Mouse (Mus musculus): ENCODE results near the gene Trem3. TPM values are rescaled to one million over a fixed set of nuclear protein-coding genes. Genes with fewer than 3 reads are reported as not detected.

Gene Trem3
- polyA plus RNA-seq (2012; fragmentation: generic; extraction: Trizol): 2.4 TPM

DNA sequence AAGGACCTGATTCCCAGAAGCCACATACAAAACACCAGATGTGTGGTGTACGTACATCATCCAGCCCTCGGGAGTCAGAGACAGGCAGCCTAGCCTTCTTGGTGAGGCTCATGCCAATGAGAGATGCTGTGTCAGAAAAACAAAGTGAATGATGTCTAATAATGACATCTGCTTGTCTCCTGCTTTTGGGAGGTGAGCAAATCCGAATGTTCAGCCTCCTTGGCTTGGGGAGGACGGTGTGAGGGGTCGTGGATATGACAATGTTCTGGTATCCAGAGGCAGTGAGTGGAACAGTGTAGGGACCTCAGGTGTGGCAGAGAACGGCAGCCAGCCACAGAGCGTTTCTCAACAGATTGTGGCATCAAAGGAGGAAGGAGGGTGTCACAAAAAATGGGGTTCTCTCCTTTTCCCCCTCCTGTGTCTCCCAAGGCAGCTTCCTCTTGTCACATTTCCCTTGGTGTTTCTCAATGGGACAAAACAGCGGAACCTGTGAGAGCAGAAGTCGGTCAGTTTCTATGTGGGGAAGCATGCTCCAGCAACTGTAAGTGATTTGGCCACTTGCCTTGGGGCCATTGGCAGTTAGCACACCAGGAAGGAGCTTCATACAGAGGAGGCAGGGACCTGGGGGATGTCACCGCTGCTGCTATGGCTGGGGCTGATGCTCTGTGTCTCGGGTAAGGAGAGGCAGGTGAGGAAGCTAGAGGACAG lies at the start of gene Trem3:
Trem3 (plus strand) TSS at position 557 of the 708 bp plus-strand sequence.
- Histone ChIP-seq H3K79me2 (ENCODE audit: control insufficient read depth, insufficient read depth) (no peaks in the 10 kb centered on the region), H3K4me3 (no peak within 1 kb of the TSS), H3K4me2 (ENCODE audit: low read depth) (no peak within 1 kb of the TSS), H3K36me3 (ENCODE audit: control insufficient read depth, insufficient read depth) (no peaks in the 10 kb centered on the region), H3ac (ENCODE audit: control insufficient read depth, insufficient read length) (no peak within 1 kb of the TSS), H3K27me3 (ENCODE audit: control insufficient read depth, insufficient read depth, insufficient read length) (no peaks in the 10 kb centered on the region)
- TF ChIP-seq TCF12 (IDR thresholded peaks at IDR 0.05; ENCODE audit: insufficient read depth, poor library complexity, severe bottlenecking) (no peak), USF1 (IDR thresholded peaks at IDR 0.05; ENCODE audit: low read depth) (no peak), POLR2AphosphoS2 (IDR thresholded peaks at IDR 0.05; ENCODE audit: insufficient read length, low read depth) (no peak), MYOG (IDR thresholded peaks at IDR 0.05; ENCODE audit: control insufficient read depth in 1 of 3, insufficient read depth in 1 of 3, insufficient read length in 2 of 3, low read depth in 2 of 3) (no peak), MAX (IDR thresholded peaks at IDR 0.05; ENCODE audit: low read depth) (no peak), TCF3 (IDR thresholded peaks at IDR 0.05; ENCODE audit: insufficient read length, low read depth) (no peak), SRF (IDR thresholded peaks at IDR 0.05; ENCODE audit: control insufficient read depth, insufficient read length, low read depth) (no peak), MYOD1 (IDR thresholded peaks at IDR 0.05; ENCODE audit: control insufficient read depth in 1 of 3, insufficient read length in 2 of 3, low read depth in 2 of 3) (no peak), POLR2A (IDR thresholded peaks at IDR 0.05; ENCODE audit: insufficient read length, low read depth) (no peak), CEBPB (IDR thresholded peaks at IDR 0.05; ENCODE audit: insufficient read depth, poor library complexity, severe bottlenecking) (no peak), REST (IDR thresholded peaks at IDR 0.05; ENCODE audit: insufficient read depth, insufficient read length) (no peak), E2F4 (IDR thresholded peaks at IDR 0.05; ENCODE audit: insufficient read depth) (no peak)

DNA sequence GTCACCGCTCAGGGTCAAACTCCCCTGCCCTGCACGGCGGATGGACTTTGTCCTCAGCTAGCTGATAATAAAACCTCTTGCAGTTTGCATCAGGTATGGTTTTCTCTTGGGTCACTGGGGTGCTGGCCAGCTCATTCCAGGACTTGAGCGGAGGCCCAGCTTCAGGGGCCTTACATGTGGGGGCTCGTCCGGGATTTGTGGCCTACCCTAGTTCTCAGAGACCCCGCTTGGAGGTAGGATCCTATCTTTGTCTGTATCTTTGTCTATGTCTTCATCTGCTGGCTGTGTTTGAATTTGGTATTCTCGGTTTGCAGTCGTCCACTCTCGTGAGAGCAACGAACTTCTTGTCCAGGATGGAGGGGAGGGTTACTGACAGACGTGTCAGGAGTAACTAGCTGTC lies 44.5 kb upstream of the Trem3 start:
- no peak overlapping the region for H3K4me2 ChIP-seq (ENCODE audit: low read depth)
- no peaks in the 10 kb centered on the region for H3K27me3 ChIP-seq (ENCODE audit: control insufficient read depth, insufficient read depth, insufficient read length)
- H3K79me2 ChIP-seq (ENCODE audit: control insufficient read depth, insufficient read depth): no peaks in the 10 kb centered on the region
- TF ChIP-seq POLR2A (IDR thresholded peaks at IDR 0.05; ENCODE audit: insufficient read length, low read depth): no peak
- no peak for TF ChIP-seq POLR2AphosphoS2 (IDR thresholded peaks at IDR 0.05; ENCODE audit: insufficient read length, low read depth)
- no peak for TF ChIP-seq CEBPB (IDR thresholded peaks at IDR 0.05; ENCODE audit: insufficient read depth, poor library complexity, severe bottlenecking)
- no peak for TF ChIP-seq MAX (IDR thresholded peaks at IDR 0.05; ENCODE audit: low read depth)
- TF ChIP-seq TCF3 (IDR thresholded peaks at IDR 0.05; ENCODE audit: insufficient read length, low read depth): no peak
- TF ChIP-seq MYOD1 (IDR thresholded peaks at IDR 0.05; ENCODE audit: control insufficient read depth in 1 of 3, insufficient read length in 2 of 3, low read depth in 2 of 3): no peak
- no peak for TF ChIP-seq SRF (IDR thresholded peaks at IDR 0.05; ENCODE audit: control insufficient read depth, insufficient read length, low read depth)
- TF ChIP-seq E2F4 (IDR thresholded peaks at IDR 0.05; ENCODE audit: insufficient read depth): no peak
- no peak for TF ChIP-seq TCF12 (IDR thresholded peaks at IDR 0.05; ENCODE audit: insufficient read depth, poor library complexity, severe bottlenecking)
- no peak for TF ChIP-seq USF1 (IDR thresholded peaks at IDR 0.05; ENCODE audit: low read depth)
- no peak for TF ChIP-seq REST (IDR thresholded peaks at IDR 0.05; ENCODE audit: insufficient read depth, insufficient read length)
- TF ChIP-seq MYOG (IDR thresholded peaks at IDR 0.05; ENCODE audit: control insufficient read depth in 1 of 3, insufficient read depth in 1 of 3, insufficient read length in 2 of 3, low read depth in 2 of 3): no peak
- H3K4me3 ChIP-seq: no peak overlapping the region
- no peak overlapping the region for H3ac ChIP-seq (ENCODE audit: control insufficient read depth, insufficient read length)
- H3K36me3 ChIP-seq (ENCODE audit: control insufficient read depth, insufficient read depth): no peaks in the 10 kb centered on the region

DNA sequence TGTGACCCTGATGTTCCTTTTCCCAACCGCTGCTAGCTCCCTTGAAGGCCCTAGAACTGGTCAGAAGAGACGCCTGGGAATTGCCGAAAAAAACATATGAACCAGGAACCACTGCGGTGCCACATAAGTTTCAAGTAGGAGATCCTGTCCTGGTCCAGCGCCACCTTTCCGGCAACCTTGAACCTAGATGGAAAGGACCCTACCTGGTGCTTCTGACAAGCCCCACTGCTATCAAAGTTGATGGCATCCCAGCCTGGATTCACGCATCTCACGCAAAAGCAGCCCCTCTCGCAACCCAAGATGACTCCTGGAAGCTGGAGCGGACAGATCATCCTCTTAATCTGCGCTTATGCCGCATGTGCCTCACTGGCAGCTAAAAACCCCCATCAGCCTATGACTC lies 35.0 kb upstream of the Trem3 start:
- TF ChIP-seq REST (IDR thresholded peaks at IDR 0.05; ENCODE audit: insufficient read depth, insufficient read length) (no peak), MYOG (IDR thresholded peaks at IDR 0.05; ENCODE audit: control insufficient read depth in 1 of 3, insufficient read depth in 1 of 3, insufficient read length in 2 of 3, low read depth in 2 of 3) (no peak), CEBPB (IDR thresholded peaks at IDR 0.05; ENCODE audit: insufficient read depth, poor library complexity, severe bottlenecking) (no peak), SRF (IDR thresholded peaks at IDR 0.05; ENCODE audit: control insufficient read depth, insufficient read length, low read depth) (no peak), POLR2AphosphoS2 (IDR thresholded peaks at IDR 0.05; ENCODE audit: insufficient read length, low read depth) (no peak), TCF12 (IDR thresholded peaks at IDR 0.05; ENCODE audit: insufficient read depth, poor library complexity, severe bottlenecking) (no peak), USF1 (IDR thresholded peaks at IDR 0.05; ENCODE audit: low read depth) (no peak), MAX (IDR thresholded peaks at IDR 0.05; ENCODE audit: low read depth) (no peak), TCF3 (IDR thresholded peaks at IDR 0.05; ENCODE audit: insufficient read length, low read depth) (no peak), E2F4 (IDR thresholded peaks at IDR 0.05; ENCODE audit: insufficient read depth) (no peak), MYOD1 (IDR thresholded peaks at IDR 0.05; ENCODE audit: control insufficient read depth in 1 of 3, insufficient read length in 2 of 3, low read depth in 2 of 3) (no peak), POLR2A (IDR thresholded peaks at IDR 0.05; ENCODE audit: insufficient read length, low read depth) (no peak)
- Histone ChIP-seq H3K27me3 (ENCODE audit: control insufficient read depth, insufficient read depth, insufficient read length) (no peaks in the 10 kb centered on the region), H3ac (ENCODE audit: control insufficient read depth, insufficient read length) (no peak overlapping the region), H3K4me2 (ENCODE audit: low read depth) (no peak overlapping the region), H3K4me3 (no peak overlapping the region), H3K36me3 (ENCODE audit: control insufficient read depth, insufficient read depth) (no peaks in the 10 kb centered on the region), H3K79me2 (ENCODE audit: control insufficient read depth, insufficient read depth) (no peaks in the 10 kb centered on the region)

DNA sequence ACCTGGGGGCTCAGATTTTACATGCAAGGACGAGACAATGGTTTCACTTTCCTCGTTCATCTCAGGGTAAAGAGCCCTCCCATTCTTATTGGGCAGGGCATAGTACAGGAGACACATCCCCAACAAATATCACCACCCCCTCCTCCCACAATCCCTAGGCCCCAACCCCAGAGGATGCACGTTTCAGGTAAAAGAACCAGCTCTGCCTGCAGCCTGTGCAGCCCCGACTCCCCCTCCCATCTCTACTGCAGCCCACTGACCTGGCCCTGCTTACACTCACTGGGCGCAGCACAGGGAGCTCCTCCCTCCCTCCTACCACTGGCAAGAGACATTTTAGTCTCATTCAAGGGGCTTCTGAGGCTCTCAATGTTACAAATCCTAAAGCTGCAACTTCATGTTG lies 34.1 kb upstream of the Trem3 start:
- Histone ChIP-seq H3K27me3 (ENCODE audit: control insufficient read depth, insufficient read depth, insufficient read length) (no peaks in the 10 kb centered on the region), H3K79me2 (ENCODE audit: control insufficient read depth, insufficient read depth) (no peaks in the 10 kb centered on the region), H3ac (ENCODE audit: control insufficient read depth, insufficient read length) (no peak overlapping the region), H3K36me3 (ENCODE audit: control insufficient read depth, insufficient read depth) (no peaks in the 10 kb centered on the region), H3K4me2 (ENCODE audit: low read depth) (no peak overlapping the region), H3K4me3 (no peak overlapping the region)
- TF ChIP-seq CEBPB (IDR thresholded peaks at IDR 0.05; ENCODE audit: insufficient read depth, poor library complexity, severe bottlenecking): no peak
- TF ChIP-seq USF1 (IDR thresholded peaks at IDR 0.05; ENCODE audit: low read depth): no peak
- TF ChIP-seq TCF3 (IDR thresholded peaks at IDR 0.05; ENCODE audit: insufficient read length, low read depth): no peak
- no peak for TF ChIP-seq MAX (IDR thresholded peaks at IDR 0.05; ENCODE audit: low read depth)
- no peak for TF ChIP-seq POLR2AphosphoS2 (IDR thresholded peaks at IDR 0.05; ENCODE audit: insufficient read length, low read depth)
- TF ChIP-seq TCF12 (IDR thresholded peaks at IDR 0.05; ENCODE audit: insufficient read depth, poor library complexity, severe bottlenecking): no peak
- TF ChIP-seq SRF (IDR thresholded peaks at IDR 0.05; ENCODE audit: control insufficient read depth, insufficient read length, low read depth): no peak
- TF ChIP-seq MYOG (IDR thresholded peaks at IDR 0.05; ENCODE audit: control insufficient read depth in 1 of 3, insufficient read depth in 1 of 3, insufficient read length in 2 of 3, low read depth in 2 of 3): no peak
- TF ChIP-seq REST (IDR thresholded peaks at IDR 0.05; ENCODE audit: insufficient read depth, insufficient read length): no peak
- TF ChIP-seq POLR2A (IDR thresholded peaks at IDR 0.05; ENCODE audit: insufficient read length, low read depth): no peak
- no peak for TF ChIP-seq MYOD1 (IDR thresholded peaks at IDR 0.05; ENCODE audit: control insufficient read depth in 1 of 3, insufficient read length in 2 of 3, low read depth in 2 of 3)
- no peak for TF ChIP-seq E2F4 (IDR thresholded peaks at IDR 0.05; ENCODE audit: insufficient read depth)
